Mouse (Mus musculus) bone marrow, adult 2 months (tissue): ENCODE data around the gene Qpctl.

Source experiments
- CTCF ChIP-seq: fragments of 200-500 bp; IDR thresholded peaks from 2 replicates; pipeline ENCODE4 v1.5.1; 2011; ENCODE audit warnings: low read length, control low read depth; ENCODE audit not compliant: control insufficient read depth, insufficient read depth
- POLR2A ChIP-seq: fragments of 200-500 bp; IDR thresholded peaks from 2 replicates; pipeline ENCODE4 v1.6.1; 2011; ENCODE audit warnings: low read depth, mild to moderate bottlenecking, control low read depth, low read length, borderline replicate concordance; ENCODE audit not compliant: control insufficient read depth

DNA sequence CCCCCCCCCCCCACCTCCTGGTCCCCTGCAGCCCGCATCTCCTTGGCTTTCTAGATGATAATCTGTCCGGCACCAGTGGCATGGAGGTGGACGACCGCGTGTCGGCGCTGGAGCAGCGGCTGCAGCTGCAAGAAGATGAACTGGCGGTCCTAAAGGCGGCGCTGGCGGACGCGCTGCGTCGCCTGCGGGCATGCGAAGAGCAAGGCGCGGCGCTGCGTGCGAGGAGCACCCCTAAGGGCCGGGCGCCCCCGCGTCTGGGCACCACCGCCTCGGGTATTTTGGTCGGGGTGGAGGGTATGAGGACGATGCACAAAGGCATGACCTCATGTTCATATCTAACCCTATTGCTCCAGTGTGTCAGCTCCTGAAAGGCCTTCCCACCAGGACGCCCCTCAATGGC is 30.1 kb upstream of the Qpctl start:
- TF ChIP-seq POLR2A (no peak), CTCF (peak; percentile 75)
